Mouse (Mus musculus): ENCODE results near the gene Zfp503.

The Zfp503 gene

GRCm38 (mm10) chr14:21993251-21994060, 4.1 kb upstream of the Zfp503 start:
- DNase-seq (ENCODE audit: extremely low spot score, low spot score), result no peak

GRCm38 (mm10) chr14:21992321-21992885, 3.0 kb upstream of the Zfp503 start:
- peak; percentile 52 for DNase-seq (ENCODE audit: extremely low spot score, low spot score)

- DNase-seq (ENCODE audit: extremely low spot score, low spot score), result peak; percentile 35
Measured at GRCm38 (mm10) chr14:21991856-21992255, 2.5 kb upstream of the Zfp503 start.

- peak; percentile 92 for DNase-seq (ENCODE audit: extremely low spot score, low spot score)
Measured at GRCm38 (mm10) chr14:21991251-21991780, 1.9 kb upstream of the Zfp503 start.

DNA sequence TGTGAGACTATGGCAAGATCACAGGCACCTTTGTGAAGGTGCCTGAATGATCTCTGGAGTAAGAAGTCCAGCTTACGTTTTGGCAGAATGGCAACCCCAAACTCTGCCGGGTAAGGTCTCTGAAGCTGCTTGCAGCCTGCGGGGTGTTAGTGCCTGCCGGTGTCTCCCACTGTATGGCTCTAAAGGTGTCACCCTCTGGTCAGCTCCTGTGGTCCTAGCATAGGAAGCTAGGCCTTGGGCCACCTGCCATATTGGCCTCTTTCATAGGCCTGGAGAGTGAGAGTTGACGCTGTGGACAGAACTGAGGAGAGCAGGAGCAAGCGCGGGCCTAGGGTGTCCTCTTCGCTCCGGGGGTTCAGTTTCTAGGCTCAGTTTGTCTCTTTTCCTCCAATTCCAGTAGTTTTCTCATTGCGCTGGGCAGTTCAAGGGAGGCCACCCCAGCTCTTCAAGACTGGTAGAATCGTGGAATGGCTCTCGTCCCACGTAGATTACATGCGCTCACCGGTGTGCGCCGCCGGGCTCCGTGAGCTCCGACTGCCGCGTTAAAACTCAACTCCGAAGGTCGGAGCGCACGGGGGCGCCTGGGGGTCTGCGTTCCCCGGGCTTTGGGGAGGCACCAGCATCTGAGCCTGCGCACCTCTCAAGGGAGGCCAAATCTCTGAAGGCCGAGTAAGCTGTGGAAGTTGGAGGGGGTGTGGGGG, 1.1 kb upstream of the Zfp503 start:
- DNase-seq (ENCODE audit: extremely low spot score, low spot score), result peak; percentile 71

DNA sequence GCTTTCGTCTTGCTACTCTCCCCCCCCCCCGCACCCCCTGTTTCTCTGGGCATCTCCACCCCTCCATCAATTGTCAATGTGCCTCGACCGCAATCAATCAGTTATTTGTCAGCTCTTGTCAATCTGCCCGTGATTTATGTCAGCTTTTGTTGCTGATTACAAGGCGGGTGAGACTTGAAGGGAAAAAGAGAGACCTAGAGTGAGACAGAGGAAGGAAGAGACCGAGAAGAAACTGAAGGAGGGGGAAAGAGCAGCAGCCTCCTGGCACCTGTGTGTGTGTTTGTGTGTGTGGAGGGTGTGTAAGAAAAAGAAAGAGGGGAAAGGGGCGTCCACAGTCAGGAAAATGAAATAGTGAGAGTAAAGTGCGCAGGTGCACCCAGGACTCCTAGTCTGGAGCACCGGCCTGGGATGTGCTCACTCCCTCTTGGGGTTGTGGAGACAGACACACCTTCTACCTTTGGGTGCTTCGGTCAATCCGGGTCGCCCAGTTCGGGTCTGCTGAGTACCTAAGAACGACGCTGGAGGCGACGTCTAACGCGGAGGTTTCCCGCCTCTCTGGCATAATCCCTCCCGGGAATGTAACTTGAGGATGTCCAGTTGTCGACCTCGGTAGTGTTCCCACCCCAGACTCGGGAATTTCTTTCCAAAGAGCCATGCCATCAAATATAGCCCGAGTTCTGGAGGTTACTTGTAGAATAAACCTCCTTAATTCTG, 667 bp downstream of the Zfp503 start:
- DNase-seq (ENCODE audit: extremely low spot score, low spot score), result peak; percentile 79

- DNase-seq (ENCODE audit: extremely low spot score, low spot score), result peak; percentile 95
Measured at GRCm38 (mm10) chr14:21987660-21988576, 1.5 kb downstream of the Zfp503 start.

- DNase-seq (ENCODE audit: extremely low spot score, low spot score), result peak; percentile 71
Measured at GRCm38 (mm10) chr14:21986733-21987659, 2.4 kb downstream of the Zfp503 start.

GRCm38 (mm10) chr14:21985981-21986732, 3.2 kb downstream of the Zfp503 start:
- DNase-seq (ENCODE audit: extremely low spot score, low spot score), result no peak

DNA sequence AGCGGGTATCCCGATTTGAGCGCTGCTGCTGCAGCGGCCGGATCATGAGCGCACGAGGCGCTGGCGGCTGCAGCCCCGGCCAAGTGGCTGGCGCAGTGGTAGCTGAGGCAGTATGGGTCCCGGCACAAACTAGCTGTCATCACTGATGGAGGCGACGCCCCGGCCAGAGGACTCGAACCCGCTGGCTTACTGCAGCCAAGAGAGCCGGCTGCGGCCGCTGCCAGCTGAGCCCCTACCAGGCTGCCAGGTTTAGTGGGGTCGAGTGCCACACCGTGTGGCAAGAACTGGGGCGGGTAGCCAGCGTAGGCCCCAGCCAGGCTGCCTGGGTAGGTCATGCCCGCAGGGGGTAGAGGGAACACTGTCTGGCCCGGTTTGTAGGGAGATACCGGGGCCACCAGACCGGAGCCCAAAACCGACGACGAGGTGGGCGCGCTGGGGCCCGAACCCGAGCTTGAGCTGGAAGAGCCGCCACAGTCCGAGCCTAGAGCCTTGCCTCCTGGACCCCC, 3.9 kb downstream of the Zfp503 start:
- DNase-seq (ENCODE audit: extremely low spot score, low spot score), result peak; percentile 86

DNA sequence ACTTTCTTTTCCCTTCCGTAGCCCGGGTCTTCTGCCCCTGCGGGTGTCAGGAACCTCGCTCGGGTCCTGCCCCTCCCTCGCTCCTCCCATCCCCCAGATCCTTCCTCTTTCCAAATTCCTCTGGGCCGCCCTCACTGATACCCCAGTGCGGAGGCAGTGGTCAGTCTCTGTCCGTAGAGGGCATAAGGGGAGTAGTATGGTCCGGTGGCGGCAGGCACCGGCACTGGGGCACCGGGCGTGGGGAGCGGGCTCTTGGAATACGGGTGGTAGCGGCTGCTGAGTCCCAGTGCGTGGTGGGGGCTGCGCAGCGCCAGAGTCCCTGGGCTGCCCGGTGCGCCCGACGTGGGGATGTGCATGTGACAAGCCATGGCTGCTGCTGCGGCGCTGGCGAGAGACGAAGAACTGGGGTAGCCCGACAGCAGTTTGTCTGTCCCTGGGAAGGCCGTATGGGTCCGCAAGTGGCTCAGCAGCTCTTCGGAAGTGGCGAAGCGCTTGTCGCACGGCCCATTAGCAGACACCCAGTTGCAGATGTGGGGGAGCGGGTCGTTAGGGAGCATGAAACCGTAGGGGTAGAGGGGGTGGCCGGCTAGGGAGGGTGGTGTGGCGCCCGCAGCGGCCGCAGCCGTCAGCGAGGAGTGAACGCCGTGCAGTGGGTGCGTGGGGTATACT, 4.5 kb downstream of the Zfp503 start:
- peak; percentile 81 for DNase-seq (ENCODE audit: extremely low spot score, low spot score)

DNA sequence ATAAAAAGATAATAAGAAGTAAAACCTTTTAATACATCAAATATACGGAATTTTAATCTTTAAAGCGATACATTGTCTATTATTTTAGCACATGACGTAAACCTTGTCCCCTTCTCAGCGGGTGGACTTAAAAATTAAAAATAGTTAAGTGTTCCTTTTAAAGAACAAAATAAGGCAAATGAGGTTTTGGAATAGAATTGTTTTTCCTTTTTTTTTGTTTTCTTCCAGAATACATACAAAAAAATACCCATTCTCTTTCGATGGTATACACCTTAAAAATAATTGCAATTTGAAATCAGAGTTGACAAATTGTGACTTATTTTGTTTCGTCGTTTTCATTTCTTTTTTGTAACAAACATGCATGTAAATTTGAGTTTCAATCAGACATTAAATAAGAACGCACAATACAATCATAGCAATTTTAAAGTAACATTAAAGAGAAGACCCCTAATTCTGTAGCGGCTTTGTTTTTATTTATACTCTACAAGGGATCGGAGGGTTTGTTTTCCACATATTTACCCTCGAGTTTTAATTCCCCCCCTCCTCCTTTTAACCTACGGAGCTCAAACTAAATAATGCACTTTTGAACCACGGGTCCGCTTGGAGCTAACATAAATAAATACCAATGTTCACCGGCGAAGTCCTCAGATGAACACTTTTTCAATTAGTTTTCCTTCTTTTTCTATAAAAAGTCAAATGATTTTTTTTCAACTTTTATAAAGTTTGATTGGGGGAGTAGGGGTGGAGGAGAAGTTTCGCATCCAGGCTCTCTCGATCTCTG, 5.3 kb downstream of the Zfp503 start:
- DNase-seq (ENCODE audit: extremely low spot score, low spot score), result no peak

DNA sequence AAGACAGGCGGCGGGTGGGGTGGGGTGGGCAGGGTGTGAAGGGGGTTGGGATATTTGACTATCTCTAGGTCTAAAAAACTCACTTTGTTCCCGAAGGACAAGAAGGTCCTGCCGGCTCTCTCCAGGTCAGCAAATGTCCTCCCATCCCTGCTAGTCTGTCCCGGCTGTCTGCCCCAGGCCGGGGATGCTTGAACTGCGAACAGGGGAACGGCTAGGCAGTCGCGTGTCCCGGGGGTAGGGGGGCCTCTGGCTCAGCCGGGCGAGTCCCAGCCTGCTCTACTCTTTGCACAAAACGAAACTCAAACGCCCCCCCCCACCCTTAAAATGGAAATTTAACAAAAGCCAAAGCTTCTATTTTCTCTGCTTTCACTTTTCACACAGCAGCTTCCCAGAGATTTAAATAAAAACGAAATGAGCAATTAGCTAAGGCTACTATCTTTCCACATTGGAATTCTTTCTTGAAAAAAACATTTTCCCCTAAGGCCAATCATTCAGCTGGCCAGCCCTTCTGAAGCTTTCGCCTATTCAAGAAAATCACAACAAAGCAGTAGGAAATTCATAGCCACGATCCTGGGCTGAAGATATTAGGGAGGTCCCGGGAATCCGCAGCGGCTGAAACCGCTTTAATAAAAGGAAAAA, 6.0 kb downstream of the Zfp503 start:
- peak; percentile 75 for DNase-seq (ENCODE audit: extremely low spot score, low spot score)

GRCm38 (mm10) chr14:21982592-21983310, 6.7 kb downstream of the Zfp503 start:
- DNase-seq (ENCODE audit: extremely low spot score, low spot score), result peak; percentile 80

- DNase-seq (ENCODE audit: extremely low spot score, low spot score), result no peak
Measured at GRCm38 (mm10) chr14:21982096-21982591, 7.3 kb downstream of the Zfp503 start.

- peak; percentile 91 for DNase-seq (ENCODE audit: extremely low spot score, low spot score)
Measured at GRCm38 (mm10) chr14:21981462-21981861, 7.9 kb downstream of the Zfp503 start.

Data from neural tube, embryonic 10.5 days (tissue).